Mouse (Mus musculus): ENCODE results near the gene Prkn.

DNA sequence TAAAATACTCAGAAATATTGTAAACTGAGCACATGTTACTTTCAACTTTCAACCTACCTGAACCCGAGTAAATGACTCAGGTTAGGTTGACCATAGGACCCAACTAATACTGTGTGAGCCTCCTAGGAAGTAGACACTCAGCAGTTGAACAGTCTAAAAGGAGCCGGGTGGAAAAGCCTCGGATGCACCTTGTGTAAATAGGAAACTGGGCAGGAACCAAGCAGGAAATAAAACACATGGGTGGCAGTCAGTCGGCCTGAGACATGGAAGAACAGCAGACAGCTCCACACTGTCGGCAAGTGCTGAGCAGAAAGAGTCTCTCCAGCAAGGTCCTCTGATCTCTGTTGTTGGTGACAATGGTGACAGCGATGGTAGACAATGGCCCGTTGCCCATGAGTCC is 676.0 kb downstream of the Prkn start:
- no peak for TF ChIP-seq CTCF (IDR thresholded peaks at IDR 0.05; ENCODE audit: insufficient read depth, low read length)
- no peak for TF ChIP-seq POLR2A (IDR thresholded peaks at IDR 0.05; ENCODE audit: borderline replicate concordance, extremely low read depth, low read depth, low read length)

Data from lung, adult 2 months (tissue).